12 mouse cellular contexts compared by ENCODE assay signal in the genomic region with DNA sequence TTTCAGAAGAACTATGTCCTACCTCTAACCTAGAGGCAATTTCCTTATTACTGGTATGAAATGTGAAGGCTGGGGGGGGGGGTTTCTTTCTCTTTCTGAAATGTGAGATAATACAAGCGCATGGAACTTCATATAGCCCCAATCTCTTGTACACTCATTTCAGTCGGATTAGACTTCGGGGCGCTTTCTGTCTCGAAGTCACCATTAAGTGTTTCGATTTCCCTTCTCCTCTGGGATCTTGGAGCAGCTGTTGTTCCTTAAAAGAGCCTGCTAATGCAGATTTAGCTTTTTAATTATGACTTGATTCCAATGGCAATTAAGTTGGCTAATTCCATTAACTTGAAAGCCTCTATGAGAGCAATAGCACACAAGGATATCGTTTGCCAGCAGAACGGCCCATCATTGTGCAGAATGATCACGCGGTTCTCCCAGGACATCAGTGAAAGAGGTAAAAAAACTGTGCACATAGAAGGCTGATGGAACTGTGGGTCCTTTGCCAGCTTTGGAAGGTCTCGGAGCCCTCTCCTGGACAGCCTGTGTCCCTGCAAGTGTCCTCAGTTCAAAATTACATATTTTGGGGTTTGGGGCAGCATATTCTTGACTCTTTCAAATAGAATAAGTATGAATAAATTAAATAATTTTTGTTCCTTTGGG. TPM values are rescaled to one million over a fixed set of nuclear protein-coding genes. Genes with fewer than 3 reads are reported as not detected.
DNase-seq lines count a peak whose midpoint lies in the region; ATAC-seq and TF ChIP-seq lines count a peak whose summit lies in the region.
"Had no signal": no experiment of that assay in that cellular context is flagged by ENCODE, and none has a peak within 500 bp of the region (broad histone marks: within the 10 kb centered on the region; RNA-seq: fewer than 3 reads in every experiment).

No protein-coding gene starts in this region.

- DNase-seq in gastrocnemius, adult 18-20 months (ENCODE audit: low spot score) = peak; percentile 33
- DNase-seq in gastrocnemius, adult 8-10 months (ENCODE audit: low spot score in 2 of 2) = no peak
- no peak for DNase-seq in liver, postnatal 0 days
- DNase-seq in R1 (ENCODE audit: low read depth, low spot score) = peak; percentile 28
- no peak for DNase-seq in natural killer cell, adult 2 months (ENCODE audit: low spot score in 2 of 2)
- no peak for DNase-seq in thymus, postnatal 0 days (ENCODE audit: low spot score)

- no peak overlapping the region for H3K4me2 ChIP-seq in liver, postnatal 0 days (ENCODE audit: low read depth, low read length)
- H3K4me2 ChIP-seq in liver, embryonic 12.5 days = no peak overlapping the region
- H3K4me2 ChIP-seq in midbrain, embryonic 16.5 days (ENCODE audit: low read length) = no peak overlapping the region

- peak; percentile 34 for TF ChIP-seq CTCF in liver, postnatal 0 days (IDR thresholded peaks at IDR 0.05; ENCODE audit: low read depth)

- H3K9ac ChIP-seq in liver, postnatal 0 days (replicated peaks) = no peak overlapping the region
- H3K9ac ChIP-seq in liver, embryonic 12.5 days = no peak overlapping the region
- no peak overlapping the region for H3K9ac ChIP-seq in midbrain, embryonic 16.5 days (ENCODE audit: low read depth, low read length)

- 82% methylated on average over 11 of the region's 11 CpGs for WGBS in liver, postnatal 0 days (ENCODE audit: insufficient replicate concordance)
- WGBS in liver, embryonic 12.5 days (ENCODE audit: insufficient replicate concordance) = 79% methylated on average over 11 of the region's 11 CpGs
- 55% methylated on average over 11 of the region's 11 CpGs for WGBS in midbrain, embryonic 16.5 days

- H3K27me3 ChIP-seq in liver, postnatal 0 days (ENCODE audit: insufficient read depth, low read length) = no peaks in the 10 kb centered on the region
- H3K27me3 ChIP-seq in liver, embryonic 12.5 days (replicated peaks) = no peaks in the 10 kb centered on the region
- H3K27me3 ChIP-seq in midbrain, embryonic 16.5 days (ENCODE audit: control insufficient read depth, insufficient read depth, low read depth, low read length) = no peaks in the 10 kb centered on the region; the same call in 1 of the 2 replicates

- no peak for ATAC-seq in liver, postnatal 0 days
- no peak for ATAC-seq in liver, embryonic 12.5 days
- ATAC-seq in midbrain, embryonic 16.5 days = peak; percentile 58; the same call in 1 of the 2 replicates
- ATAC-seq: forebrain, embryonic 16.5 days had no signal

- H3K4me3 ChIP-seq in liver, postnatal 0 days (ENCODE audit: low read depth, low read length) = no peak overlapping the region
- no peak overlapping the region for H3K4me3 ChIP-seq in liver, embryonic 12.5 days
- no peak overlapping the region for H3K4me3 ChIP-seq in midbrain, embryonic 16.5 days (ENCODE audit: low read depth, low read length)
- H3K4me3 ChIP-seq: myocyte had no signal

- no peaks in the 10 kb centered on the region for H3K36me3 ChIP-seq in liver, postnatal 0 days (replicated peaks; ENCODE audit: insufficient read depth, low read length)
- H3K36me3 ChIP-seq in liver, embryonic 12.5 days = no peaks in the 10 kb centered on the region
- H3K36me3 ChIP-seq in midbrain, embryonic 16.5 days (ENCODE audit: control insufficient read depth, insufficient read depth, low read length) = no peaks in the 10 kb centered on the region
- H3K36me3 ChIP-seq: G1E had no signal

- no peaks in the 10 kb centered on the region for H3K9me3 ChIP-seq in liver, postnatal 0 days (ENCODE audit: low read length)
- H3K9me3 ChIP-seq in liver, embryonic 12.5 days (replicated peaks) = no peaks in the 10 kb centered on the region
- H3K9me3 ChIP-seq in midbrain, embryonic 16.5 days (replicated peaks; ENCODE audit: control insufficient read depth, low read length, poor library complexity, severe bottlenecking) = no peaks in the 10 kb centered on the region
- H3K9me3 ChIP-seq: G1E had no signal

- TF ChIP-seq EP300 in liver, postnatal 0 days (IDR thresholded peaks at IDR 0.05; ENCODE audit: low read depth) = no peak

- H3K4me1 ChIP-seq in liver, postnatal 0 days (ENCODE audit: insufficient read depth) = 0 out of 2 replicates have a peak, but pooled peaks cover under 1% of the 10 kb centered on the region
- H3K4me1 ChIP-seq in liver, embryonic 12.5 days = 0 out of 2 replicates have a peak, but pooled peaks cover 5% of the 10 kb centered on the region
- H3K4me1 ChIP-seq in midbrain, embryonic 16.5 days (ENCODE audit: control insufficient read depth, insufficient read depth, low read length) = no peaks in the 10 kb centered on the region

- H3K27ac ChIP-seq in liver, postnatal 0 days (ENCODE audit: low read depth) = no peak overlapping the region
- no peak overlapping the region for H3K27ac ChIP-seq in liver, embryonic 12.5 days
- no peak overlapping the region for H3K27ac ChIP-seq in midbrain, embryonic 16.5 days (ENCODE audit: low read length)

RNA-seq across cellular contexts. Expression of a gene that starts 22.4 kb away (rescaled TPM):
- total RNA-seq in gastrocnemius, adult 18-20 months (2021) = 10 to 100 TPM; 47.7 to 56.6 TPM
- total RNA-seq in gastrocnemius, adult 8-10 months (2022) = 10 to 100 TPM; 37.4 to 60.4 (median 51.8) TPM
- 0.38 TPM in 1 of 2 replicates, not detected in the other for polyA plus RNA-seq in liver, postnatal 0 days (2015; fragmentation: Nextera tagmentation; extraction: Ambion mirVana)
- 0.15 and 0.18 TPM in 2 replicates for polyA plus RNA-seq in liver, embryonic 12.5 days (2016; fragmentation: Nextera tagmentation; extraction: Ambion mirVana)
- 0.47 TPM in 1 of 2 replicates, not detected in the other for polyA plus RNA-seq in midbrain, embryonic 16.5 days (2015; fragmentation: Nextera tagmentation; extraction: Ambion mirVana)
- 0.22 TPM in 1 of 2 replicates, not detected in the other for polyA plus RNA-seq in thymus, postnatal 0 days (2015; fragmentation: Nextera tagmentation; extraction: Ambion mirVana)
- total RNA-seq: G1E; hematopoietic stem cell, adult 5-6 weeks had no signal
- polyA plus RNA-seq: G1E had no signal

RNA-seq across cellular contexts. Expression of a gene that starts 22.7 kb away (rescaled TPM):
- 10 to 100 TPM in 1 of 2 experiments, 1 to 10 TPM in 1; 9.2 to 11.3 TPM for total RNA-seq in gastrocnemius, adult 18-20 months (2021)
- 10 to 100 TPM in 1 of 4 experiments, 1 to 10 TPM in 3; 7.6 to 10.2 (median 8.0) TPM for total RNA-seq in gastrocnemius, adult 8-10 months (2022)
- 5.7 and 6.9 TPM in 2 replicates for polyA plus RNA-seq in liver, postnatal 0 days (2015; fragmentation: Nextera tagmentation; extraction: Ambion mirVana)
- polyA plus RNA-seq in liver, embryonic 12.5 days (2016; fragmentation: Nextera tagmentation; extraction: Ambion mirVana) = 12.3 and 12.8 TPM in 2 replicates
- polyA plus RNA-seq in midbrain, embryonic 16.5 days (2015; fragmentation: Nextera tagmentation; extraction: Ambion mirVana) = 6.5 and 7.5 TPM in 2 replicates
- 12.9 and 15.5 TPM in 2 replicates for polyA plus RNA-seq in thymus, postnatal 0 days (2015; fragmentation: Nextera tagmentation; extraction: Ambion mirVana)
- polyA plus RNA-seq: G1E had no signal

Comparison
In these comparisons a context has a peak if more than half of its experiments do, and no peak if none do; other contexts are left out.
1. DNase-seq: peak in gastrocnemius, adult 18-20 months (single experiment) and R1 (single experiment); none in gastrocnemius, adult 8-10 months (0 of 2), liver, postnatal 0 days (single experiment), natural killer cell, adult 2 months (0 of 2) and thymus, postnatal 0 days (single experiment).